Mouse (Mus musculus) common myeloid progenitor, adult 5-6 weeks (primary cell): ENCODE results near the gene Syndig1l. TPM values are rescaled to one million over a fixed set of nuclear protein-coding genes. Genes with fewer than 3 reads are reported as not detected.
A peak's percentile ranks its signal among the peaks of the same experiment; 100 is the strongest.

Source experiments
- ATAC-seq: replicated peaks from 2 replicates; pipeline ENCODE4 v1.8.0; 2016; ENCODE audit warnings: low read depth, mild to moderate bottlenecking, moderate TSS enrichment, inconsistent platforms; ENCODE audit not compliant: poor library complexity, severe bottlenecking
- total RNA-seq: library from RNA; stranded (forward); fragments of 200-1000, 187-1606 nt; gene quantifications from 2 replicates; pipeline ENCODE4 v1.2.3, GENCODE M21; 2017

The Syndig1l gene
- total RNA-seq, 1 experiment from 2014 or later = not detected

DNA sequence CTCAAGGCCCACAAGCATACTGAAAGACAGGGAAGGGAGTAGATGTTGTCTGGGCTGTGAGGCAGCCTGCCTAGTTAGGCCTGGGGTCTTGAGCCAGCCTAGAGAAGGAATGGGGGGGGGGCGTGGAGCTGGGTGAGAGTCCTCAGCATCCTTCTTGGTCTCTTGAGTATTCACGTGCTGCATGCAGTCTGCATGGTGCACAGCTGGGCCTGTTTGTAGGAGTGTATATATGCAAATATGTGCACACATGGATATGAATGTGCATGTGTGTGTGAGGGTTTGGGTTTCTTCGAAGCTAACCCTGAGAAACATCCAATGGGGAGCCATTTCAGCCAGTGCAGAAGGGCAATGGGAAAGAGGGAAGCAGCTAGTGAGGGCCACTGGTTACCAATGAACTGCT, 22.6 kb downstream of the Syndig1l start:
- no peak for ATAC-seq

DNA sequence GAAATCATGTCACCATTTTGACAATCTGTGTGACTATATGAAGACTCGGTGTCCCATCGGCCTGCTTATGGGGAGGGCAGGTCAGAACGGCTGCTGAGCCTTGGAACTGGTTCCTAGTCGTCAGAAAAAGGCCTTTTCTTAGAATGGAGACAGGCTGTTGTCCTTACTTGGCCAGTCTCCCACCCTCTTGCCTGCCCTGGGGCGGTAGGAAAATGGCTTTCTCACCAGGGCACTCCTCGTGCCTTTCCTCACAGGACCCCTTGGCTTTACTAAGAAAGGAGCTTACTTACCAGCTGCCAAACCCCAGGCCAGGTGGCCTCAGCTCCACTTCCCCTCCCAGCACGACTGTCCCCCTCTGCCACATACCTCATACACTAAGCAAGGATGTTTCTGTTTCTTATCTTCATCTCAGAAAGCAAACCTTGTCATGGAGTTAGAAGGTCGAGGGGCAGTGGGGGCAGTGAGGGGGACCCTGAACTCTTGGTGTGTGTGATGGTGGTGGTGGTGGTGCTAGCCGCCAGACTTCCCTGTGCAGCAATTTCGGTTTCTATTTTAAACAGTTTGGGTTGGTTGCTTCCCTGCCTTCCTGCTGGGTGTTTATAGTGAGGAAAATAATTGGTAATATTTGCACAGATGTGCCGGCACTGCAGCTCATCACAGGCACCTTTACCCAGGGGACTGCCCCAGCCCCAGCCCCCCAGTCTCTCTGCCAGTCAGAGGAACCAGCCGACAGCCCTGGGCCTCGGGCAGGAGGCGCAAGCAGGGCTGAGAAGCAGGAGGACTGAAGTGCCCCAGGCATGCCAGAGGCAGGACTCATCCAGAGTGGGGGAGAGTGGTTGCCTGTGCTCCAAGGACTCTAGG, 23.7 kb downstream of the Syndig1l start:
- peak; percentile 42; the same call in 1 of the 2 replicates for ATAC-seq

DNA sequence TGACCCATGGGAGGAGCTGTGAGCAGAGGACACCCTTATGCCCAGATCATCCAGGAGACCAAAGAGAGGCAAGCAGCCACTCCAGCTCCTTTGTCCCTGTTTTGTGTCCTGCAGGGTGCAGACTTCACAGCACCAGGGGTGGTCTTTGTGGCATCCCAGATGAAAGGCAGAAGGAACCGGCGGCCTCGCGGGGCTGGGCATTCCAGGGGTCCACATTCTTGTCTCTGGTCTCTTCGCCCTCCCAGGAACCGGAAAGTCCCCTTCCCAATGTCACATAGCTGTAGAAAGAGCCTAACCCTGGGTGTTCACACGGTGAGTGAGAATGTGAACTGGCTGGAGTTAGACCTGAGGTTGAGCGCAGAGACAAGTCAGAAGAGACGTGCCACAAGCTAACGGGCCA, 27.0 kb downstream of the Syndig1l start:
- no peak for ATAC-seq

DNA sequence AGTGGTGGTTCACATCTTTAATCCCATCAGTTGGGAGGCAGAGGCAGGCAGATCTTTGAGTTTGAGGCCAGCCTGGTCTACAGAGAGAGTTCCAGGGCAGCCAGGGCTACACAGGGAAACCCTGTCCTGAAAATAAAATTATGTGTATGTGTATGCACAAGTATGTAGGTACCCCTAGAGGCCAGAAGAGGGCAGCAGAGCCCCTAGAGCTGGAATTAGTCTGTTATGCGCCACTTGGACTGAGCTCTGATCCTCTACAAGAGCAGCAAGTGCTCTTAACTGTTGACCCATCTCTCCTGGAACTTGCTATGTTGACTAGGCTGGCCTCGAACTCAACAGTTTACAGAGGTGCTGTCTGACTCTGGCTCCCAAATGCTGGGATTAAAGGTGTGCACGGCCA, 28.1 kb downstream of the Syndig1l start:
- 0 out of 2 replicates have a peak, but pooled peaks have one; percentile 39 for ATAC-seq

DNA sequence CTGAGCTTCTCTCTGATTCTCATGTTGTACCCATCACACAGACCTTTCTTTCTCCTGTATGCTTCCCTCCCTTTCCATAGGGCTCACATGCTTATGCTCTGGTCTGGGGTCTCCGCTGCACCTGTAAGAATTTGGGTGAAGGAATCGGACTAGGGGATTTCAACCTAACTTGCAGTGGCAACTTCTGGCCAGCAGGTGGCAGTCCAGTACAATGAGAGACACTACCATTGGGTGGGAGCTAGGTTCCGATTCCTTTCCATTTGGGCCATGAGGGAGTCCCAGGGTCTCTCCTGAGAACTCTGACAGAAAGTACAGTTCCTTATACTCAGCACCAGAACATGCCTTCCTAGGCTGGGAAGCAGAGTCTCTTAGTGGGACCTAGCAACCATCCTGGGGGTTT, 44.7 kb downstream of the Syndig1l start:
- ATAC-seq = peak; percentile 81

DNA sequence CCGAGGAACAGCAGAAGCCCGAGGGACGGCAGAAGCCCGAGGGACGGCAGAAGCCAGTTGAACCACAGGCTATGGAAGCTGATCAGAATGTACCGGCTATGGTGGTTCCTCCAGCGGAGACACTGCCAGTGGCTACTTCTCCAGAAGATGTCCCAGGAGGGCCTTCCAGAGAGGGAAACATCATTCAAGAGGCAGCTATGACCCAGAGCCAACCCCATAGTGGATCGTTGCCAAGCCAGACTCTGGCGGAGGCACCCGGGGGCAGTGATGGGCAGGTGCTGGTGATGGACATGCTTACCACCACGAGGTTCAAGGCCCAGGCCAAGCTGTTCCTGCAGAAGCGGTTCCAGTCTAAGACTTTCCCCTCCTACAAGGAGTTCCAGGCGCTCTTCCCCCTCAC, 48.4 kb downstream of the Syndig1l start:
- no peak for ATAC-seq

DNA sequence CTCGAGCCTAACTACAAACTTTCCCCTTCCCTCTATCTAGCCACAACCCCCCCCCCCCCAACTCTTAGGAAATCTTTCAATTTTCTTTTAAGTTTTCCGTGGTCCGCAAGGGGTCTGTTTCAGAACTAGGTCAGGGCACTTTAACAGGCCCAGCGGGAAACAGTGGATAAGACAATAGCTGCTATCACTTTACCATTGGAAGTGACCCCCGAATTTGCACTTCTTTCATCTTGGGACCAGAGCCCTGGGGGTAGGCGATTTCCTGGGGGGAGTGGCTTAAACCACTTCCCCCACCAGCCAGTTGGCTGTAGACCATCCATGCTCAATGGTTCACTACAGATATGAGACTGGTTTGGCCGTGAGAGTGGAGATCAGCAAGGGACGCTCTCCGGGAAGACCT, 58.0 kb downstream of the Syndig1l start, which contains the start of gene Vrtn:
TSS of gene Vrtn (plus strand) at position 366 of the 400 bp plus-strand sequence.
- 0 out of 2 replicates have a peak, but pooled peaks have one; percentile 48 for ATAC-seq

DNA sequence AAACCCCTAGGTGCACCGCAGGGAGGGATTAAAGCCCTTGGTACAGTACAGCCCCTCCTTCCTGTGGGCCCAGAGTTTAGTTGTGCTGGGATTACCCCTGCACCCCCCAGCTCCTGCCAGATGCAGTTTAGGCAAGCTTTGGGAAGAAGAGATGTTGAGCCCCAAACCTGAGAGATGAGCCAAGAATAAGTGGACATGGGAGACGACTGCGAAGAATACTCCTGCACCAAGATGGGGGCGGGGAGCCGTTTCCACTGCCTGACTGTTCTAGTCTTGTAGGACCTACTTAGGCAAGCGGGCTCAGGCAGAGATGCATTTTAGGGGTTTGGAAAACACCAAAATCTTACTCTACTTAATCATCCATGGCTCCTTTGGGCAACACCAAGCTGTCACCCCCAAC, 58.4 kb downstream of the Syndig1l start:
- no peak for ATAC-seq

DNA sequence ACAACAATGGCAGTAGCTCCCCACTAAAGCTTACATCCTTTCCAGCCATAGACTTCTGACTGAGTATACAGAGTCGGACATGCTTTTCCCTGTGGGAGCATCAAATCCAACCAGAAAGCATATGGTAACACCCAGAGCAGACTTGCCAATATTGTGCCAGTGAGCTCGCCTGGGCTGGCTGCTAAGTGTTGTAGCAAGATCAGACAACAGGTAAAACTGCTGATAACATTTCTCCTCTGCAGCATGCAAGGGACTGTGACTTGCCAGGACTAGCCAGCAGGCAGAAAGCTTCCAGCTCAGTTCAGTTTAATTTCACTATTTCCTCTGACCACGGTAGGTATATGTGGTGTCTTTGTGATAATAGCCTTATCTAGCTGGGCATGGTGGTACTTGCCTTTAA, 66.8 kb downstream of the Syndig1l start:
- no peak for ATAC-seq

Other genes with a start within 250 kb of the Syndig1l start
- 11.0 and 16.4 TPM in 2 replicates for gene Aldh6a1, start 247.8 kb downstream of the Syndig1l start, total RNA-seq
- 15.2 and 19.7 TPM in 2 replicates for gene Lin52, start 247.4 kb downstream of the Syndig1l start, total RNA-seq
- not detected in 2 replicates for gene Vsx2, start 129.1 kb downstream of the Syndig1l start, total RNA-seq
- gene Abcd4, start 81.4 kb downstream of the Syndig1l start, total RNA-seq = 1.9 and 4.1 TPM in 2 replicates
- not detected in 2 replicates for gene Vrtn, start 57.8 kb downstream of the Syndig1l start, total RNA-seq
- gene Npc2, start 74.3 kb upstream of the Syndig1l start, total RNA-seq = 46.6 and 49.1 TPM in 2 replicates
- 59.2 and 61.6 TPM in 2 replicates for gene Isca2, start 74.4 kb upstream of the Syndig1l start, total RNA-seq
- gene Ltbp2, start 177.7 kb upstream of the Syndig1l start, total RNA-seq = not detected in 2 replicates